Mouse (Mus musculus): ENCODE measurements around the gene Akap2. TPM values are rescaled to one million over a fixed set of nuclear protein-coding genes. Genes with fewer than 3 reads are reported as not detected.

Gene Akap2
- total and polyA plus RNA-seq, 2 experiments: 4.2 to 6.5 TPM

GRCm38 (mm10) chr4:57927464-57928205 is 210.2 kb downstream of the Akap2 start:
- Histone ChIP-seq H3K79me2 (ENCODE audit: control insufficient read depth, insufficient read depth, low read length) (no peaks in the 10 kb centered on the region), H3K4me1 (ENCODE audit: control insufficient read depth, insufficient read depth, low read length) (peaks cover 11% of the 10 kb centered on the region), H3K4me3 (ENCODE audit: insufficient read depth, low read depth, low read length) (no peak overlapping the region), H3K36me3 (ENCODE audit: control insufficient read depth, insufficient read depth, low read length) (no peaks in the 10 kb centered on the region), H3K9ac (ENCODE audit: low read depth, low read length) (no peak overlapping the region), H3K27me3 (ENCODE audit: control insufficient read depth, insufficient read depth, low read length) (no peaks in the 10 kb centered on the region), H3K27ac (replicated peaks; ENCODE audit: insufficient read depth, low read depth, low read length) (no peak overlapping the region)
- DNase-seq (ENCODE audit: extremely low read depth, low read depth, low spot score): peak; percentile 69
- TF ChIP-seq POLR2A (IDR thresholded peaks at IDR 0.05; ENCODE audit: extremely low read depth, insufficient read depth, low read length) (no peak), CTCF (IDR thresholded peaks at IDR 0.05; ENCODE audit: low read depth, low read length) (peak; percentile 32; the same call in 1 of the 2 replicates)
- 14% methylated on average over 3 of the region's 3 CpGs for WGBS

GRCm38 (mm10) chr4:57930559-57931170 is 213.2 kb downstream of the Akap2 start:
- DNase-seq (ENCODE audit: extremely low read depth, low read depth, low spot score): peak; percentile 71
- TF ChIP-seq POLR2A (IDR thresholded peaks at IDR 0.05; ENCODE audit: extremely low read depth, insufficient read depth, low read length): no peak
- TF ChIP-seq CTCF (IDR thresholded peaks at IDR 0.05; ENCODE audit: low read depth, low read length): no peak
- Histone ChIP-seq H3K4me3 (ENCODE audit: insufficient read depth, low read depth, low read length) (no peak overlapping the region), H3K27ac (replicated peaks; ENCODE audit: insufficient read depth, low read depth, low read length) (peak overlapping the region; percentile 4; the same call in 1 of the 2 replicates), H3K4me1 (ENCODE audit: control insufficient read depth, insufficient read depth, low read length) (peaks cover 11% of the 10 kb centered on the region), H3K36me3 (ENCODE audit: control insufficient read depth, insufficient read depth, low read length) (no peaks in the 10 kb centered on the region), H3K79me2 (ENCODE audit: control insufficient read depth, insufficient read depth, low read length) (no peaks in the 10 kb centered on the region), H3K27me3 (ENCODE audit: control insufficient read depth, insufficient read depth, low read length) (no peaks in the 10 kb centered on the region), H3K9ac (ENCODE audit: low read depth, low read length) (no peak overlapping the region)
- WGBS: 27% methylated on average over 5 of the region's 5 CpGs

- no peaks in the 10 kb centered on the region for H3K36me3 ChIP-seq (ENCODE audit: control insufficient read depth, insufficient read depth, low read length)
- no peaks in the 10 kb centered on the region for H3K27me3 ChIP-seq (ENCODE audit: control insufficient read depth, insufficient read depth, low read length)
- H3K79me2 ChIP-seq (ENCODE audit: control insufficient read depth, insufficient read depth, low read length): no peaks in the 10 kb centered on the region
- TF ChIP-seq CTCF (IDR thresholded peaks at IDR 0.05; ENCODE audit: low read depth, low read length): no peak
- H3K4me3 ChIP-seq (ENCODE audit: insufficient read depth, low read depth, low read length): no peak overlapping the region
- H3K27ac ChIP-seq (replicated peaks; ENCODE audit: insufficient read depth, low read depth, low read length): no peak overlapping the region
- H3K9ac ChIP-seq (ENCODE audit: low read depth, low read length): no peak overlapping the region
- peaks cover 9% of the 10 kb centered on the region for H3K4me1 ChIP-seq (ENCODE audit: control insufficient read depth, insufficient read depth, low read length)
- no peak for DNase-seq (ENCODE audit: extremely low read depth, low read depth, low spot score)
- 77% methylated on average over 5 of the region's 5 CpGs for WGBS
Measured at GRCm38 (mm10) chr4:57934181-57934580, 216.7 kb downstream of the Akap2 start.

- Histone ChIP-seq H3K79me2 (ENCODE audit: control insufficient read depth, insufficient read depth, low read length) (no peaks in the 10 kb centered on the region), H3K36me3 (ENCODE audit: control insufficient read depth, insufficient read depth, low read length) (no peaks in the 10 kb centered on the region), H3K4me1 (ENCODE audit: control insufficient read depth, insufficient read depth, low read length) (peaks cover 3% of the 10 kb centered on the region; the same call in 1 of the 2 replicates), H3K9ac (ENCODE audit: low read depth, low read length) (no peak overlapping the region), H3K4me3 (ENCODE audit: insufficient read depth, low read depth, low read length) (no peak overlapping the region), H3K27ac (replicated peaks; ENCODE audit: insufficient read depth, low read depth, low read length) (no peak overlapping the region), H3K27me3 (ENCODE audit: control insufficient read depth, insufficient read depth, low read length) (no peaks in the 10 kb centered on the region)
- no peak for DNase-seq (ENCODE audit: extremely low read depth, low read depth, low spot score)
- TF ChIP-seq POLR2A (IDR thresholded peaks at IDR 0.05; ENCODE audit: extremely low read depth, insufficient read depth, low read length) (no peak), CTCF (IDR thresholded peaks at IDR 0.05; ENCODE audit: low read depth, low read length) (no peak)
- WGBS: 76% methylated on average over 6 of the region's 6 CpGs
Measured at GRCm38 (mm10) chr4:57937292-57937691, 219.8 kb downstream of the Akap2 start.

- TF ChIP-seq POLR2A (IDR thresholded peaks at IDR 0.05; ENCODE audit: extremely low read depth, insufficient read depth, low read length): no peak
- TF ChIP-seq CTCF (IDR thresholded peaks at IDR 0.05; ENCODE audit: low read depth, low read length): no peak
- Histone ChIP-seq H3K27ac (replicated peaks; ENCODE audit: insufficient read depth, low read depth, low read length) (no peak overlapping the region), H3K79me2 (ENCODE audit: control insufficient read depth, insufficient read depth, low read length) (no peaks in the 10 kb centered on the region), H3K4me3 (ENCODE audit: insufficient read depth, low read depth, low read length) (no peak overlapping the region), H3K27me3 (ENCODE audit: control insufficient read depth, insufficient read depth, low read length) (no peaks in the 10 kb centered on the region), H3K4me1 (ENCODE audit: control insufficient read depth, insufficient read depth, low read length) (peaks cover 3% of the 10 kb centered on the region; the same call in 1 of the 2 replicates), H3K36me3 (ENCODE audit: control insufficient read depth, insufficient read depth, low read length) (peaks cover 16% of the 10 kb centered on the region), H3K9ac (ENCODE audit: low read depth, low read length) (no peak overlapping the region)
- DNase-seq (ENCODE audit: extremely low read depth, low read depth, low spot score): peak; percentile 59
- 45% methylated on average over 4 of the region's 4 CpGs for WGBS
Measured at GRCm38 (mm10) chr4:57940631-57941030, 223.2 kb downstream of the Akap2 start.

GRCm38 (mm10) chr4:57942892-57943291 is 225.4 kb downstream of the Akap2 start:
- Histone ChIP-seq H3K9ac (ENCODE audit: low read depth, low read length) (no peak overlapping the region), H3K36me3 (ENCODE audit: control insufficient read depth, insufficient read depth, low read length) (peaks cover 24% of the 10 kb centered on the region), H3K27ac (replicated peaks; ENCODE audit: insufficient read depth, low read depth, low read length) (no peak overlapping the region), H3K27me3 (ENCODE audit: control insufficient read depth, insufficient read depth, low read length) (no peaks in the 10 kb centered on the region), H3K79me2 (ENCODE audit: control insufficient read depth, insufficient read depth, low read length) (no peaks in the 10 kb centered on the region), H3K4me1 (ENCODE audit: control insufficient read depth, insufficient read depth, low read length) (peaks cover 3% of the 10 kb centered on the region; the same call in 1 of the 2 replicates), H3K4me3 (ENCODE audit: insufficient read depth, low read depth, low read length) (no peak overlapping the region)
- TF ChIP-seq CTCF (IDR thresholded peaks at IDR 0.05; ENCODE audit: low read depth, low read length) (no peak), POLR2A (IDR thresholded peaks at IDR 0.05; ENCODE audit: extremely low read depth, insufficient read depth, low read length) (no peak)
- WGBS: 90% methylated on average over 2 of the region's 2 CpGs
- no peak for DNase-seq (ENCODE audit: extremely low read depth, low read depth, low spot score)

Other genes with a start within 250 kb of the Akap2 start
- gene Pakap, start 149.5 kb upstream of the Akap2 start, total RNA-seq (2014; rRNA removed): 0.18 and 0.20 TPM in 2 replicates
- 0.06 TPM in 2 replicates for gene Pakap, start 149.5 kb upstream of the Akap2 start, polyA plus RNA-seq (2012; rRNA removed)
- 3.2 and 4.9 TPM in 2 replicates for gene D630039A03Rik, start 198.6 kb downstream of the Akap2 start, total RNA-seq (2014; rRNA removed)
- 10.2 and 14.3 TPM in 2 replicates for gene D630039A03Rik, start 198.6 kb downstream of the Akap2 start, polyA plus RNA-seq (2012; rRNA removed)
- gene Txn1, start 238.8 kb downstream of the Akap2 start, total RNA-seq (2014; rRNA removed): 138 and 151 TPM in 2 replicates
- gene Txn1, start 238.8 kb downstream of the Akap2 start, polyA plus RNA-seq (2012; rRNA removed): 246 and 257 TPM in 2 replicates